Mouse (Mus musculus) liver, postnatal 0 days (tissue): ENCODE measurements around the gene Tbc1d24.

Experiments
- CTCF ChIP-seq: sonication (generic); IDR thresholded peaks from 2 replicates; pipeline ENCODE4 v1.5.1; 2016; ENCODE audit warnings: antibody characterized with exemption, low read depth
- EP300 ChIP-seq: IDR thresholded peaks from 2 replicates; pipeline ENCODE4 v1.6.1; 2016; ENCODE audit warnings: antibody characterized with exemption, low read depth, mild to moderate bottlenecking

DNA sequence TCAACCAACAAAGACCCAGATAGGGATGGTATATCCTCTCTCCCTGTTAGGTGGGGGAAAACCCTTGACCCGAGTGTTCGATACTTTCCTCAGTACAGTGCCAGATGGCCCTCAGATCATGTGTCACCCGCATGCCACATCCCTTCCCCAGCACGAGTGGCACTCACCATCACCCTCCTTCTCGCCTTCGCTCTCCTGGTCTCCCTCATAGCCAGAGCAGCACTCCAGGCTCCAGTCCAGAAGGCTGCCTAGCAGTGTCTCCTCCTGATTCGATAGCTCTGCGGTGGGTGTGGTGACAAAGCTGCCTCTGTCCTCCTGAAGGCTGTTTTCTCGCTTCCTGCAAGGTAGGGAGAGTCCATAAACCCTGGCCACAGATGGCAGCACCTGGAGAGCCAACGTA is 19.4 kb upstream of the Tbc1d24 start:
- TF ChIP-seq CTCF (no peak), EP300 (no peak)
